Mouse (Mus musculus): ENCODE measurements around the gene Speg.

Gene Speg

GRCm38 (mm10) chr1:75458789-75459684 is 83.9 kb downstream of the Speg start:
- no peak for DNase-seq (ENCODE audit: low spot score)

GRCm38 (mm10) chr1:75460297-75460696 is 85.2 kb downstream of the Speg start:
- no peak for DNase-seq (ENCODE audit: low spot score)

- no peak for DNase-seq (ENCODE audit: low spot score)
Observed at GRCm38 (mm10) chr1:75462636-75463035, 87.5 kb downstream of the Speg start.

GRCm38 (mm10) chr1:75463652-75464204 is 88.6 kb downstream of the Speg start:
- DNase-seq (ENCODE audit: low spot score), result no peak

GRCm38 (mm10) chr1:75467215-75467927 is 92.3 kb downstream of the Speg start:
- no peak for DNase-seq (ENCODE audit: low spot score)

- no peak for DNase-seq (ENCODE audit: low spot score)
Observed at GRCm38 (mm10) chr1:75469287-75469825, 94.3 kb downstream of the Speg start.

GRCm38 (mm10) chr1:75476441-75476840 is 101.3 kb downstream of the Speg start:
- no peak for DNase-seq (ENCODE audit: low spot score)

- no peak for DNase-seq (ENCODE audit: low spot score)
Observed at GRCm38 (mm10) chr1:75477264-75477965, 102.3 kb downstream of the Speg start.

GRCm38 (mm10) chr1:75477966-75478290 is 102.8 kb downstream of the Speg start:
- DNase-seq (ENCODE audit: low spot score), result no peak

- no peak for DNase-seq (ENCODE audit: low spot score)
Observed at GRCm38 (mm10) chr1:75478497-75478896, 103.4 kb downstream of the Speg start.

GRCm38 (mm10) chr1:75478916-75479634 is 104.0 kb downstream of the Speg start, which contains the start of the genes Chpf and Tmem198:
TSS of gene Chpf (minus strand) at chr1:75479307.
TSS of gene Tmem198 (plus strand) at chr1:75479532.
- DNase-seq (ENCODE audit: low spot score), result peak; percentile 95

GRCm38 (mm10) chr1:75479635-75479989 is 104.5 kb downstream of the Speg start:
- no peak for DNase-seq (ENCODE audit: low spot score)

- DNase-seq (ENCODE audit: low spot score), result no peak
Observed at GRCm38 (mm10) chr1:75480036-75480435, 104.9 kb downstream of the Speg start.

GRCm38 (mm10) chr1:75480735-75481134 is 105.6 kb downstream of the Speg start:
- no peak for DNase-seq (ENCODE audit: low spot score)
